Mouse (Mus musculus): ENCODE measurements around the gene Nr5a2.
"Not testable (repeated sequence)": the region's sequence is repeated elsewhere in the genome, so short reads cannot be mapped to it uniquely, and the experiment has no call there.

Nr5a2 gene

GRCm38 (mm10) chr1:136846081-136846480, 114.2 kb downstream of the Nr5a2 start:
- DNase-seq (ENCODE audit: low read depth in 2 of 2, low spot score in 2 of 2): no peak

GRCm38 (mm10) chr1:136845341-136845740, 114.9 kb downstream of the Nr5a2 start:
- DNase-seq (ENCODE audit: low read depth in 2 of 2, low spot score in 2 of 2): no peak

- no peak for DNase-seq (ENCODE audit: low read depth in 2 of 2, low spot score in 2 of 2)
Measured at GRCm38 (mm10) chr1:136840512-136840911, 119.7 kb downstream of the Nr5a2 start.

- no peak for DNase-seq (ENCODE audit: low read depth in 2 of 2, low spot score in 2 of 2)
Measured at GRCm38 (mm10) chr1:136839202-136839601, 121.0 kb downstream of the Nr5a2 start.

- DNase-seq (ENCODE audit: low read depth in 2 of 2, low spot score in 2 of 2): no peak
Measured at GRCm38 (mm10) chr1:136832305-136833152, 127.7 kb downstream of the Nr5a2 start.

- no peak for DNase-seq (ENCODE audit: low read depth in 2 of 2, low spot score in 2 of 2)
Measured at GRCm38 (mm10) chr1:136830992-136831391, 129.3 kb downstream of the Nr5a2 start.

GRCm38 (mm10) chr1:136829931-136830330, 130.3 kb downstream of the Nr5a2 start:
- DNase-seq (ENCODE audit: low read depth in 2 of 2, low spot score in 2 of 2): no peak

- no peak for DNase-seq (ENCODE audit: low read depth in 2 of 2, low spot score in 2 of 2)
Measured at GRCm38 (mm10) chr1:136823897-136824296, 136.4 kb downstream of the Nr5a2 start.

GRCm38 (mm10) chr1:136800625-136801024, 159.6 kb downstream of the Nr5a2 start:
- no peak for DNase-seq (ENCODE audit: low read depth in 2 of 2, low spot score in 2 of 2)

GRCm38 (mm10) chr1:136796361-136797090, 163.7 kb downstream of the Nr5a2 start:
- DNase-seq (ENCODE audit: low read depth in 2 of 2, low spot score in 2 of 2): no peak

- DNase-seq (ENCODE audit: low read depth in 2 of 2, low spot score in 2 of 2): not testable (repeated sequence)
Measured at GRCm38 (mm10) chr1:136792957-136793883, 167.0 kb downstream of the Nr5a2 start.

Measured in CD8-positive naive resting alpha-beta T cell, adult 2 months (primary cell).